Mouse (Mus musculus) G1E (cell line): ENCODE data around the gene Ubxn6.

Experiments used
- CTCF ChIP-seq: IDR thresholded peaks from 2 replicates; pipeline ENCODE4 v1.5.1; 2012; ENCODE audit warnings: low read depth, low read length, inconsistent platforms, mixed read lengths
- GATA1 ChIP-seq: IDR thresholded peaks from 2 replicates; pipeline ENCODE4 v1.6.1; 2012; ENCODE audit warnings: borderline replicate concordance, low read length, inconsistent platforms, mixed read lengths
- TAL1 ChIP-seq: conservative IDR thresholded peaks from 2 replicates; pipeline ENCODE4 v1.6.1; 2012; ENCODE audit warnings: low read depth, low read length, inconsistent platforms, mixed read lengths

GRCm38 (mm10) chr17:56119981-56120880 is 45.4 kb upstream of the Ubxn6 start:
- TF ChIP-seq TAL1: no peak
- no peak for TF ChIP-seq GATA1
- no peak for TF ChIP-seq CTCF
